Mouse (Mus musculus): ENCODE data around the gene Actr10. TPM values are rescaled to one million over a fixed set of nuclear protein-coding genes. Genes with fewer than 3 reads are reported as not detected.

Actr10 gene
- total RNA-seq, 2 experiments from 2014 or later: 60.3 to 92.6 TPM

- no peak for ATAC-seq (replicated peaks; ENCODE audit: poor library complexity)
Observed at GRCm38 (mm10) chr12:70958640-70959039, 21.0 kb downstream of the Actr10 start.

- ATAC-seq (replicated peaks; ENCODE audit: poor library complexity): no peak
Observed at GRCm38 (mm10) chr12:70967581-70967980, 29.9 kb downstream of the Actr10 start.

DNA sequence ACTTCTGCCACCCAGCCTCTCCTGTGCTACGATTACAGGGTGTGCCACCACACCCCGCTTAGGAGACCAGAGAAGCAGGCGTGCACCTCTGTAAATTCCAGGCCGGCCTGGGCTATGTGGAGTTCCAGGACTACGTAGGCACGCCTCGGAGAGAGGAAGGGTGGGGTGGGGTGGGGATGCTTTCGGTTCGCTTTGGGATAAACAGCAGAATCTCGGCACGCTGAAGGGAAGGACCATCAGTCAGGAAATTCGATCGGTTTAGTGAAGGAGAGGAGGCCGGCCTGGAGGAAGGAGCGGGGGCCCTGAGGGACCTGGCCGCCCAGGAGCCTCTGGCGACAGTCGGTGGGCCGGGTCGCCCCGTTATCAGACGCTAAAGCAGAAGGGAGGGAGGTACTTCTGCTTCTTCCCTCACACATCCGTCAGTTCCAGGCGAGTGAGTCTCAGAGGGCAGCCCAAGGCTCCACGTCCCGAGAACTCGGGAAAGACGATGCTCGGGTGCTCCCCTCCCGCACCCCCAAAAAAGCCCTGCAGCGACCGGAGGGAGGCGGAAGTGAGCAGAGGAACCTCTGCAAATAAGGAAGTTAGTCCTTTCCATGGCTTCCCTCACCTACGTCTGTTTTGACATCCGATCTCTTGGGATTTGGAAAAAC lies 30.6 kb downstream of the Actr10 start:
- ATAC-seq (replicated peaks; ENCODE audit: poor library complexity): peak; percentile 82

DNA sequence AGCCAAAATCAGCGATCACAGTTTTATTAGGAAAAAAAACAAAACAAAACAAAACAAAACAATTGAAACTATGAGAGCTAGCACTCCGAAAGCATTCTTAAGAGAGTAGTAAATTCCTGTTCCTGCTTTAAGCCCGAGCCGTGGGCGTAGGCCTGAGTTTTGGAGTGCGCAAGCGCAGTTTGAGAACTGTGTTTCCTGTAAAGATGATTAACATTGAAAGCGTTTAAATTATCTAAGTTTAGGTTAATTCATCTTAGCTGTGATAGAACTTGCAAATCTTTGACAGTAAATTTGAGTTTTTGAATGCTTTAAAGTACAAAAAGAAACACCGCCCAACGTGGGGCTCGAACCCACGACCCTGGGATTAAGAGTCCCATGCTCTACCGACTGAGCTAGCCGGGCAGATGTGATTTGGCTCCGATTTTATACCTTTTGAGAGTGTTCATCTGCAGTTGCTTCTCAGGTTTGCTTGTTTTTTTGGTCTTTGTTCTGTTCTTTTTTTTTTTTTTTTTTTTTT lies 31.2 kb downstream of the Actr10 start:
- ATAC-seq (replicated peaks; ENCODE audit: poor library complexity): peak; percentile 47

- peak; percentile 60 for ATAC-seq (replicated peaks; ENCODE audit: poor library complexity)
Observed at GRCm38 (mm10) chr12:70969485-70970184, 32.0 kb downstream of the Actr10 start.

GRCm38 (mm10) chr12:70973831-70974230 lies 36.2 kb downstream of the Actr10 start:
- no peak for ATAC-seq (replicated peaks; ENCODE audit: poor library complexity)

DNA sequence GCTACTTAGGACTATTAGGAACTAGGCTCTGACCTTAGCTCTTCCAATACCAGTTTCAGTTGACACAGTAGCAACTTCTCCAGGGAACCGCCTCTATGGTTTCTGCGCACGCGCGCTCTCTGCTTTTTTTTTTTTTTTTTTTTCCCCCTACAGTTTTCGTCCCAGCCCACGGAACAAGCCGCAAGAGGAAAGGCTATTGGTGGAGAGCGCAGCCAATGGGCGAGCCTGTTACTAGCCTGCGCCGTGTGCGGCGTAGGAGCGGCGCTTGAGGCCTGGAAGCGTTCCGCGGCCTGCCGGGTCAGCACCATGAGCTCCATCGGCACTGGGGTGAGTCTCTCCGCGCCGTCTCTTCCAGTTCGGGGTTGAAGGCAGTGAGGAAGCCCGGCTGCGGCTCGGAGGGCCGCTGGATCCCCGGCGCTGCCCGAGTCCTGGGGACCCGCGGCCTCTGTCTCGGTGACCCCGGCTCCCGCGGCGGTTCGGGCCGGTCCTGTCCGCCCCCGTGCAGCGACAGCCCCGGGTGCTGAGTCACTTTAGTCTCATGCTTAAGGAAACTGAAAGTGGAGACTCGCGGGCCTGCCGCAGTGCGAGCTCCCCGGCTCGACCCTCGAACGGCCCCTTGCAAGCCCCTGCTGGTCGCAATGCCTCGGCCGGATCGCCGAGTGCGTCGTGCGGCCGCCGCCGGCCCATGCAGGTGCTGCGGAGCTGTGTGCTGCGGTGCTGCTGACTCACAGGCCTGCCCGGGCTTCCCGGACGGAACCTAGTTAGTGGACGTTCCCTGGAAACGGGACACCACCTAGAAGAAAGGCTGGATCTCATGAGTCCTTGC lies 37.0 kb downstream of the Actr10 start, which contains the start of gene Psma3:
TSS of gene Psma3 (plus strand) at position 181 of the 826 bp plus-strand sequence.
- peak; percentile 89 for ATAC-seq (replicated peaks; ENCODE audit: poor library complexity)

- ATAC-seq (replicated peaks; ENCODE audit: poor library complexity): no peak
Observed at GRCm38 (mm10) chr12:70975406-70975805, 37.7 kb downstream of the Actr10 start.

GRCm38 (mm10) chr12:70975891-70976290 lies 38.2 kb downstream of the Actr10 start:
- no peak for ATAC-seq (replicated peaks; ENCODE audit: poor library complexity)

DNA sequence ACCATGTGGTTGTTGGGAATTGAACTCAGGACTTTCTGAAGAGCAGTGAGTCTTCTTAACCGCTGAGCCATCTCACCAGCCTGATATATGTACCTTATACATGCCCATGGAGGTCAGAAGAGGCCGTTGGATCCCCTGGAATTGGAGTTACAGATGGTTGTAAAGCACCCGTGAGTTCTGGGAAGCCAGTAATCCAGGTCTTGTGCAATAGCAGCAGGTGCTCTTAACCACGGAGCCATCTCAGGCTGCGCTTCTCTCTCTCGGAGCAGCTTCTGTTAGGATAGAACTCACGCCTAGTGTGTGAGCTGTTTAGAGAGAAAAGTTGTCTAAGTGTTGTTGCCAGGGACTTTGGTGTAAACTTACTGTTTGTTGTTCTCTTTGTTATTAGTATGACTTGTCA lies 40.7 kb downstream of the Actr10 start:
- ATAC-seq (replicated peaks; ENCODE audit: poor library complexity): no peak

DNA sequence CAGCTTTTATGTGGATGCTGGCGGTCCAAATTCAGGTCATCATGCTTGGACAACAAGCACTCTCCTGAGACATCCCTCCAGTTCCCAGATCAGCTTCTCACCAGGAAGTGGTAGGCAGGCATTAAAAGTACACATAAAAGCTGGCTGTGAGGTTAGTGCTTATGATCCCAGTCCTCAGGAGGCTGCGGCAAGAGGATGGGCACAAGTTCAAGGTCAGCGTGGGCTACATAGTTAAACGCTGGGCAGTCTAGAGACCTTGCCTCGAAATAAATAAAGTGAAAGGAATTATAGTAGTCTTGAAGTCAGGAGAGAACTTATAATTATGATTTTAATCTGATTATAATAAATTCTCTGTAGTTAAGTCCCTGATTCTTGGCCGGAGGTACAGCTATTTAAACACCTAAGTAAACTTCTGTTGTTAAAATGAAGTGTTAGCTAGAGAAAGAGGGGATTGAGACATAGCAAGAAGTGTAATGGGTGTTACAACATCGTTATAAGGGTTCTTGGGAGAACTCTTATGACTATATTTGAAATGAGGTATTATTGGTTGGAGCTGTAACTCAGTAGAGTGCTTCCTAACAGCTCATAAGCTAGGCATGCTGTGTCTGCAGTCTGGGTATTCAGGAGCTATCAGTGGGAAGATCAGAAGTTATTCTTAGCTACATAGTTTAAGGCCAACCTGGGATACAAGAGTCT lies 47.3 kb downstream of the Actr10 start:
- ATAC-seq (replicated peaks; ENCODE audit: poor library complexity): no peak

DNA sequence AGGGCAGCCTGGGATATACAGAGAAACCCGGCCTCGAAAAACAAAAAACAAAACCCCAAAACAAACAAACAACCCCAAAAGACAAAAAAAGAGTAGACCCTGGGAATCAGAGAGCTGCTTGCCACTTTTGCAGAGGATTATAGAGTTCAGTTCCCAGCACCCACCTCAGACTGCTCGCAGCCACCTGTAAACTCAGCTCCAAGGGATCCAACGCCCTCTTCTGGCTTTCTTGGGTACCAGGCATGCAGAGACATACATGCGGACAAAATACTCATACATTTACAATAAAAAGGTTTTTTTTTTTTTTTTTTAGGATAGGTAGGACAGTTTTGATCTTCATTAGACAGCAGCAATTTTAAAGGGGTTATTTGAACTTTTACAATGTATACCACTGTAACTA lies 59.6 kb downstream of the Actr10 start:
- ATAC-seq (replicated peaks; ENCODE audit: poor library complexity): no peak

DNA sequence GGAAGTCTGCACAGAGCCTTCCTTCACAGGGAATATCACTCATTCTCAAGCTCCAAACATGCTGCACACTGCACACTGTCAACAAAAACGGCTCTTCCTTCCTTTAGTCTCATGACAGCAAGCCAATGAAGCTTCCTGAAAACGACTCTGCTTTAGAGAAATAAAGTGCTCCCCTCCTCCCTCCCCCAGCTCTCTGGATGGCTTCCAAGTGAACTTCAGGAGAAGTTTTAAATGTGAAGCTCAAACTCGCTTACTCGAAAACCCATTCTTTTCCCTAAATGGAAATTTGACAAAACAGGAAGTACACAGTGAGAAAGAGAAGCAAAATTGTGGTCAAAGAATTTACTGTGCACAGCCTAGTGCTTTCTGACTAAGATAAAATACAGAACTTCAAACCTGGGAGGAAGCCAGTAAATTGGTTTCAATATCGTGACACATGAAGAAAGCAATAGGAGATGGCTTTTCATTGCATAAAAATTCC lies 61.8 kb downstream of the Actr10 start:
- ATAC-seq (replicated peaks; ENCODE audit: poor library complexity): peak; percentile 79

GRCm38 (mm10) chr12:71000344-71000743 lies 62.7 kb downstream of the Actr10 start:
- ATAC-seq (replicated peaks; ENCODE audit: poor library complexity): no peak

GRCm38 (mm10) chr12:71001456-71001855 lies 63.8 kb downstream of the Actr10 start:
- ATAC-seq (replicated peaks; ENCODE audit: poor library complexity): no peak

DNA sequence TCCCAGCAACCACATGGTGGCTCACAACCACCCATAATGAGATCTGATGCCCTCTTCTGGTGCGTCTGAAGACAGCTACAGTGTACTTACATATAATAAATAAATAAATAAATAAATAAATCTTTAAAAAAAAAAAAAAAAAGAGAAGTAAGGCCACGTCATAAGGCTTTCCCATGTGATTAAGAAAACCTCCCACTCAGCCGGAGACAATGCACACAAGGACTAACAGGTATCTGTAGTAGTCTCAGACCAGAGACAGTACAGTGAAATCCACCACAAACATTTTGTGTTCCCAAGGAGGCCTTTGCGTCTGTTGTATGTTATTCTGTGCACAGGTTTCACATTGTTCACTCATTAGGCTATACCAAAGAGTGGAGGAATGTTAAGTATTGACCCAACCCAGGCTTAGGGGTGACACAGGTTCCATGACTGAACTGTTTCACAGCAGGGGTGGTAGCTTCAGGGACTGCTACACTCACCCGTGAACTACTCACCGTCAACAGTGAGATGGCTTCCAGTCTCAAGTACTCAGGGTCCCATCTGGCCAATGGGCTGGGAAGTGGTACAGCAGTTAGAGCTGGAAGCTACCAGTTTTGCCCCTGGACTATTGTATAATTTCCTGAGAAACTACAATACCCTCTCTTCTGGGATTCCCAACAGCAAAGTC lies 66.2 kb downstream of the Actr10 start:
- ATAC-seq (replicated peaks; ENCODE audit: poor library complexity): no peak

GRCm38 (mm10) chr12:71006141-71006540 lies 68.5 kb downstream of the Actr10 start:
- peak; percentile 17; the same call in 1 of the 2 replicates for ATAC-seq (replicated peaks; ENCODE audit: poor library complexity)

GRCm38 (mm10) chr12:71006901-71007300 lies 69.2 kb downstream of the Actr10 start:
- ATAC-seq (replicated peaks; ENCODE audit: poor library complexity): no peak

DNA sequence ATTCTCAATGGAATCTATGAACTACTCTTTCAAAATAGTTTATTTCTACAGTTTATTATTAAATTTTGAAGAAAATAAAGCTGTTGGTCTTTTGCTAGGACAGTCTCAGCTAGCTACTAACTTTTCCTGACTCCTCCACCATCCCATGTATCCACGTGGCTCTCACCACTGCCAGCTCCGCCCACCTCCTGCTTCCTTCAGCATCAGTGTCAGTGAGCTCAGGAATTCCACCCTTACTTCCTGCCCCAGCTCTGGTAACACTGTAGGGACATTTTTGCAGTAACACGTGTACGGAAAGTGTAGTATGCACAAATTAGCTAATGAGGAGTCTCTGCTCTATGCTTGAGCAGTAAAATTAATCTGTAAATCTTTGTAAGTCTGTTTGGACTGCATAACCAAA lies 72.1 kb downstream of the Actr10 start:
- no peak for ATAC-seq (replicated peaks; ENCODE audit: poor library complexity)

Measured in megakaryocyte progenitor cell, adult 5-6 weeks (primary cell).